Mouse (Mus musculus): ENCODE data around the gene Cnrip1.

The Cnrip1 gene

DNA sequence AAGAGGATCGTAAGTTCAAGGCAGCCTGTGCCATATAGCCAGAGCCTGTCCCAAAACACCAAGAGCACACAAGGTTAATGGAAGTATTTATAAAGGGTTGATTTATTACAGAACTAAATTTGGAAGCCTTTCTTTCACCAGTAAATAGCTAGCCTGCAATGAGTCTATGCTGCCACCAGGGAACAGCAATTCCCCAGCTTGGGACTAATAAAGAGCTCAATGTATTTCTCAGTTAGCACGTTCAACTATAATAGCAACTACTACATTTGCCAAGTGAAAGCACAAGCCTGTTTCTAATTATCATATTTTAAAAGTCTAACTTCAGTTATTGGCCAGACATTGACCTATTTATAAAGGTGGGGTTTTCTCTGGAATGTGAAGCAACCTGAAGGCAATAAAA lies 31.6 kb downstream of the Cnrip1 start:
- TF ChIP-seq GATA4 (IDR thresholded peaks at IDR 0.05; ENCODE audit: insufficient replicate concordance, low read length): no peak

GRCm38 (mm10) chr11:17083455-17083854 lies 32.1 kb downstream of the Cnrip1 start:
- no peak for TF ChIP-seq GATA4 (IDR thresholded peaks at IDR 0.05; ENCODE audit: insufficient replicate concordance, low read length)

GRCm38 (mm10) chr11:17083866-17084265 lies 32.5 kb downstream of the Cnrip1 start:
- TF ChIP-seq GATA4 (IDR thresholded peaks at IDR 0.05; ENCODE audit: insufficient replicate concordance, low read length): no peak

DNA sequence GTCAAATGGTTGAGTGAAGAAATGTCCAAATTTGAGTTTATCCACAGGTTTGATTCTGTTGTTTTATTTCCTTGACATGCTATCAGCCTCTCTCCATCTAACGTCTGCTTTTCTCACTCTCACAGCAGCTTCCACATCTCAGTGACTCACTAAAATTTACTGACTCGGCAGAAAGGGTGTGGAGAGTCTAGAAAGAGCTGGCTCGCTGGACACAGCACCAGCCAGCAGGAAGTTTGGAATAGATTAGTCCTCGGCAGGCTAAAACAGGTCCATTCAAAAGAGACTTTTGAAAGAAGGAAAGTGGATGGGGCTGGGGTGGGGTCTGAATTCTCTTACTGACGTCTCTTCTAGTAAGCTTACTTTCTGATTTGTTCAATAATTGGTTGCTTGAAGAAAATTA lies 34.7 kb downstream of the Cnrip1 start:
- no peak for TF ChIP-seq GATA4 (IDR thresholded peaks at IDR 0.05; ENCODE audit: insufficient replicate concordance, low read length)

DNA sequence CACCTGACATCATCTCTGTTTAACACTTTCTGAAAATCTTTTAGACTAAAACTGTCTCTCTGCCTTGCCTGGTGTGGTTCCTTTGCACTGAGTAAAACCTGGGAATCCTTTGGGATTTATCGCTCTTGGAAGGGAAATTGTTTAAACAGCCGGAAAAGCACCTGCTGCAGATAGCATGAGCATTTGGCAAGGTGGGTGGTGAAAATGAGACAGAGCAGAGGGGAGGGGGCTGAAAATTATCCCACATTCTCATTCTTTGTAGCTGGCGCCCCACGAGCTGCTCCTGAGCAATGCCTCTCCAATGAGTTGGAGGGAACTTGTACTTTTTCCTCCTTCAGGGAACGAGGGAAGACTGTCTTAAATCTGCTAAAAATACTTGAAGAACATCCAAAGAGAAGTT lies 55.5 kb downstream of the Cnrip1 start:
- TF ChIP-seq GATA4 (IDR thresholded peaks at IDR 0.05; ENCODE audit: insufficient replicate concordance, low read length): no peak

- TF ChIP-seq GATA4 (IDR thresholded peaks at IDR 0.05; ENCODE audit: insufficient replicate concordance, low read length): no peak
Observed at GRCm38 (mm10) chr11:17107359-17107758, 56.0 kb downstream of the Cnrip1 start.

DNA sequence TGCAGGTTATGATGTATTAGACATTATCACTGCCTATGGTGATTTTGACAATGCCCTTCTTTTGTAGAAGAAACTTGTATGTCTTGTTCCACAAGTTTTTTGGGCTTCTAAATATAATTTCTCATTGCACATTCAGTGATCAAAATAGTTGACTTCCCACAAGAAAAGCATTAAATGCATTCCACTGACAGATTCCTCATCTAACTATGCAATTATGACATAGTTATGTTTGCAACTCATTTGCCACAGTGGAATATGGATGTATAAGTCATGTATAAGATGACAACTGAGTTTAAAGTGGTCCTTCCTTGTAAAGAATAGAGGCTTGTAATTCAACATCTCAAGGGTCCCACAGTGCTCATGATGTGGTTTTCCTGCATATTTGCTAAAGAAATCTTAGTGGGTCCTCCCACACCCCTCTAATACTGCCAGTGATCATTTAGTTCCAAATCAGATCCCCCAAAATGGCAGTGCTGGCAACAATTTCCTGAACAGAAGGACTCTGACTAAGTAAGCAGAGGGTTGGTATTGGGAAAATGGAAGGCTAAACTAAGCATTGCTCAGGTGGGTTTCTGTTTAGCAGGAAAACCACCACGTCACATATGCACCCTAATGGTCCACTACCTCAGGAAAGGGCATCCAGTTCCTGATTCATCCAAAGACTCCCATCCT lies 61.2 kb downstream of the Cnrip1 start:
- TF ChIP-seq GATA4 (IDR thresholded peaks at IDR 0.05; ENCODE audit: insufficient replicate concordance, low read length): no peak

DNA sequence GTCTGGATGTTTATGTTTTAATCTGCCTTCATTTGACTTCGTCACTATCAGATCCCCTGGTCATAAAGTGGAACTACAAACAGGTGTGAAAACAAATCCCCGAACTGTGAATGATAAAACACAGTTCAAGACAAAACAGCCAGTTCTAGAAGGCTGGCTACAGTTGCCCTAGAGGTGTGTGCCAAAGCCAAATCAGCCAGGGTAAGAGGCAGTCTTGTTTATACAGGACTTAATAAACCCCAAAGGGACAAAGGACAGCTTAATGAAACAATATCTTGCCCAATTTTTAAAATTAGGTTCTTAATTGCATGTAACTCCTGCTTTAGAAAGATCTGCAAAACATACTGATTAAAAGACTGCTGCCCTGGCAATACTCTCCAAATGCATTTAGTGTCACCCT lies 75.0 kb downstream of the Cnrip1 start:
- no peak for TF ChIP-seq GATA4 (IDR thresholded peaks at IDR 0.05; ENCODE audit: insufficient replicate concordance, low read length)
